Mouse (Mus musculus): ENCODE measurements around the gene Usp45. TPM values are rescaled to one million over a fixed set of nuclear protein-coding genes. Genes with fewer than 3 reads are reported as not detected.

The Usp45 gene
- polyA plus RNA-seq, 1 experiment from 2014 or later: 9.4 TPM

DNA sequence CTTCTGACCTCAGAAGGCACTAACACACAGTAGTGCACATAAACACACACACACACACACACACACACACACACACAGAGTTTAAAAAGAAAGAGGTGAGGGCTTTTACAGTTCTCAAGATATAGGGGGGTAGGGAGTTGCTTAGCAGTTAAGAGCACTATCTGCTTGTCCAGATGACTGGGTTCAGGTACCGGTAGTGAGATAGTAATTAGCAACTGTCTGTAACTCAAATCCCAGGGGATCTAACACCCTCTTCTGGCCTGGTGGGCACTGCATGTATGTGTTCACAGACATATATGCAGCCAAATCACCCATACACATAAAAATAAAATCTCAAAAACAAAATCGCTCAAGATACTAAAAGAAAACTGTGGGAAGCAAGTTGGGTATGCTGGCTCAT, 34.7 kb downstream of the Usp45 start:
- Histone ChIP-seq H3K27ac (no peak overlapping the region), H3K9ac (no peak overlapping the region), H3K4me3 (no peak overlapping the region), H3K27me3 (no peaks in the 10 kb centered on the region), H3K9me3 (no peaks in the 10 kb centered on the region), H3K4me1 (no peaks in the 10 kb centered on the region), H3K4me2 (no peak overlapping the region), H3K36me3 (peaks cover 62% of the 10 kb centered on the region)
- no peak for ATAC-seq (ENCODE audit: insufficient number of reproducible peaks, insufficient read depth, low FRiP score, low TSS enrichment, low read depth)
- 92% methylated on average over 2 of the region's 2 CpGs for WGBS

DNA sequence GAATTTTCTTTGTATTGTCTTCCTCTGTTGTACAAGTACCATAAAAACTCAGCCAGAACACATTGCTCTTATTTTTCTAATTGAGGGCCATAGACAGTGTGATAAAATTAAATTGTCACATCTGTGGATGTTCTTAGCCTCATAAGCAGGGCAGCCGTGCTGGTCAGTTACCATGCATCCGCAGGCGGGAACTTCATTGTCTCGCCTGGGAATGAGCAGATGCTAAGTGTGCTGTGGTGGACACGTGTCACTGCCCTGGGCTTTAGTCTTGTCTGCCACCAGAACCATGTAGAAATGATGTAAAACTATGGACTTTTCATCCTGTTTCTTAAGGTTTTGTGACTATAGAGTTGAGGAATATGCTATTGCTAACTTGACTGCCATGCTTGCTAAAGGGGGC, 40.2 kb downstream of the Usp45 start:
- no peak for ATAC-seq (ENCODE audit: insufficient number of reproducible peaks, insufficient read depth, low FRiP score, low TSS enrichment, low read depth)
- H3K27me3 ChIP-seq: no peaks in the 10 kb centered on the region
- no peaks in the 10 kb centered on the region for H3K9me3 ChIP-seq
- peaks cover 42% of the 10 kb centered on the region for H3K36me3 ChIP-seq
- H3K27ac ChIP-seq: no peak overlapping the region
- no peak overlapping the region for H3K4me2 ChIP-seq
- no peaks in the 10 kb centered on the region for H3K4me1 ChIP-seq
- no peak overlapping the region for H3K4me3 ChIP-seq
- 88% methylated on average over 5 of the region's 5 CpGs for WGBS
- no peak overlapping the region for H3K9ac ChIP-seq

DNA sequence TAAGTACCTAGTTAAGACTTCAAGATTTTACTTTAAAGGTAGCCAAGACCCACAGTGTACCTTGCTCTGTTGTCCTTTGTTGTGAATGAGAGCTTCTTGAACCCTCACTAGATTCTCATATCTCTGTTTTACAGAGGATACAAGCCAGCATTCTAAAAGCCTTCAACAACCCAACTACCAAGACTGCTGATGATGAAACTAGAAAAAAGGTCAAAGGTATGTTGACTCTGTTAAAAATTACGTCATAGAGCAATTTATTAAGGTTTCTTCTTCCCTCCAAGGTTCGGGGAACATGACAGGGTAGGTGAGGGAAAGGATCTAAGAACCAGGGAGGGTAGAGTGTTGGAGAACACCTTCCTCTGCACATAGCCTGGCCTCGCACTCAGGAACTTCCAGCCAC, 43.7 kb downstream of the Usp45 start:
- no peak for ATAC-seq (ENCODE audit: insufficient number of reproducible peaks, insufficient read depth, low FRiP score, low TSS enrichment, low read depth)
- Histone ChIP-seq H3K4me3 (no peak overlapping the region), H3K9me3 (no peaks in the 10 kb centered on the region), H3K36me3 (peaks cover 26% of the 10 kb centered on the region), H3K4me1 (no peaks in the 10 kb centered on the region), H3K9ac (no peak overlapping the region), H3K4me2 (no peak overlapping the region), H3K27me3 (no peaks in the 10 kb centered on the region), H3K27ac (no peak overlapping the region)
- 93% methylated on average over 3 of the region's 3 CpGs for WGBS

DNA sequence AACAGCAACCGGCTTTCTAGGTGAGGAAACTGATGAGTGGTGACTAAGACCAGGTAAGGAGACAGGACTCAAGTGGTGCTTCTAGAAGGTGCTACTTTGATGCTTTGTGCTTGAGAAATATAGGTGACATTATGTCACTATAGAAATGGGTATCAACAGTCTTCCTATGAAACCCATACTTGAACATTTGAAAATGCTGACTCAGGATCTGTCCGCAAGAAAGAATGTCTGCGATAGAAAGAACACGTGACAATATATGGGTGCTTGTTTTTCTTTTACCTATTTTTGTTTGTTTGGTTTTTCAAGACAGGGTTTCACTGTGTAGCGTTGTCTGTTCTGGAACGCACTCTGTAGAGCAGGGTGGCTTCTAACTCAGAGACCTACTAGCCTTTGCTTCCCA, 45.7 kb downstream of the Usp45 start:
- H3K36me3 ChIP-seq: peaks cover 32% of the 10 kb centered on the region
- 88% methylated on average over 6 of the region's 6 CpGs for WGBS

DNA sequence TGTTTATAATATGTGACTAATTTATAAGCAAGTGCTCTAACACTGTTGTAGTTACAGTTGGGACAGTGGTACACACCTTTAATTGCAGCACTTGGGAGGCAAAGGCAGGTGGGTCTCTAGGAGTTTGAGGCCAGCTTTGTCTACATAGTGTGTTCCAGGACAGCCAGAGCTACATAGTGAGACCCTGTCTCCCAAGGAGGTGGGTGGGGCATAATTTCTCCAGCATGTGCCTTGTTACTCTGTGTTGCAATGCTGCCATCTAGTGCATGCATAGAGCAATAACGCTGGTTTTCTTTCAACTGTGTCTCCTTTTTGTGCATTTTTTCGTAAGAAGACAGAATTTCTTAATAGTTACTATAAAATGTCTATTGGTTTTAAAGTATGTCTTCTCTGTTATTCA, 47.1 kb downstream of the Usp45 start:
- H3K36me3 ChIP-seq: peaks cover 36% of the 10 kb centered on the region
- ATAC-seq (ENCODE audit: insufficient number of reproducible peaks, insufficient read depth, low FRiP score, low TSS enrichment, low read depth): no peak; the same call in 1 of the 2 replicates
- no peaks in the 10 kb centered on the region for H3K27me3 ChIP-seq
- no peak overlapping the region for H3K4me3 ChIP-seq
- H3K27ac ChIP-seq: no peak overlapping the region
- H3K9ac ChIP-seq: no peak overlapping the region
- no peak overlapping the region for H3K4me2 ChIP-seq
- no peaks in the 10 kb centered on the region for H3K9me3 ChIP-seq
- 44% methylated on average over 2 of the region's 2 CpGs for WGBS
- H3K4me1 ChIP-seq: no peaks in the 10 kb centered on the region

More for the DNA sequence above, 45.7 kb downstream of the Usp45 start:
- Histone ChIP-seq H3K9me3 (no peaks in the 10 kb centered on the region), H3K4me3 (no peak overlapping the region), H3K27me3 (no peaks in the 10 kb centered on the region), H3K4me2 (no peak overlapping the region), H3K9ac (no peak overlapping the region), H3K4me1 (no peaks in the 10 kb centered on the region), H3K27ac (no peak overlapping the region)
- ATAC-seq (ENCODE audit: insufficient number of reproducible peaks, insufficient read depth, low FRiP score, low TSS enrichment, low read depth): no peak

DNA sequence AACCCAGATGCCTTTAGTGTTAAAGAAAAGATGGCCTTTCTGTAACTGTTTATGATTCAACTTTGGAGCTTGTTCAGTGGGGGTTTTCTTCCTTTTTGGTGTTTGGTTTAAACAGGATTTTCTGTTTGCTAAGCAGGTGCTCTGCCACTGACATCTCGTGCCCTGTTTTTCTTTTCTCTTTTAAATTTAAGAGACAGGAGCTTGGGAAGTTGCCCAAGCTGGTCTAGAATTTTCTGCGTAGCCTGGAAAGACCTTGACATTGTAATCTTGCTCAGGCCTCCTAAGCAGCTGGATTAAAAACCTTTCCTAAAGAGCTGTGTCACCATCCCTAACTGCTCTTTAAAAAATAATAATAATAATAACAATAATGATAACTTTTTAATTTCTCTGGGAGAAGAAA, 59.7 kb downstream of the Usp45 start:
- no peak overlapping the region for H3K4me2 ChIP-seq
- H3K4me1 ChIP-seq: no peaks in the 10 kb centered on the region
- H3K27ac ChIP-seq: no peak overlapping the region
- no peak overlapping the region for H3K4me3 ChIP-seq
- 86% methylated on average over 2 of the region's 2 CpGs for WGBS
- H3K9ac ChIP-seq: no peak overlapping the region
- H3K9me3 ChIP-seq: no peaks in the 10 kb centered on the region
- no peak for ATAC-seq (ENCODE audit: insufficient number of reproducible peaks, insufficient read depth, low FRiP score, low TSS enrichment, low read depth)
- no peaks in the 10 kb centered on the region for H3K27me3 ChIP-seq
- H3K36me3 ChIP-seq: peaks cover 36% of the 10 kb centered on the region

DNA sequence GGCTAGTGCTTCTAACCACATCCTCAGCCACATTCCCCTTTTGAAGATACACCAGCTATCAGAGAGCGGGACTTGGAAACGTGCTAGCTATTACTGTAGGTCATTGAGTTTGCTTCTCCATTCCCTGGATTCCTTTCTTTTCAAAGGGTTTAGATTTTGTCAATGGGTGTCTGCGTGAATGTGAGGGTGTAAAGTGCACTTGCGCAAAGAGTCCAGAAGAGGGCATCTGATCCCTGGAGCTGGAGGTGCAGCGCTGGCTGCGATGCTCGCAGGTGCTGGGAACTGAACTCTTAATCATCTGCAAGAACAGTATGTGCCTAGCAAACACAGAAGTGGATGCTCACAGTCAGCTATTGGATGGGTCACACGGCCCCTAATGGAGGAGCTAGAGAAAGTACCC, 65.9 kb downstream of the Usp45 start:
- no peak for ATAC-seq (ENCODE audit: insufficient number of reproducible peaks, insufficient read depth, low FRiP score, low TSS enrichment, low read depth)
- Histone ChIP-seq H3K4me1 (no peaks in the 10 kb centered on the region), H3K36me3 (peaks cover 29% of the 10 kb centered on the region), H3K27me3 (no peaks in the 10 kb centered on the region), H3K9ac (no peak overlapping the region), H3K27ac (no peak overlapping the region), H3K4me2 (no peak overlapping the region), H3K9me3 (no peaks in the 10 kb centered on the region), H3K4me3 (no peak overlapping the region)
- WGBS: 96% methylated on average over 8 of the region's 8 CpGs

DNA sequence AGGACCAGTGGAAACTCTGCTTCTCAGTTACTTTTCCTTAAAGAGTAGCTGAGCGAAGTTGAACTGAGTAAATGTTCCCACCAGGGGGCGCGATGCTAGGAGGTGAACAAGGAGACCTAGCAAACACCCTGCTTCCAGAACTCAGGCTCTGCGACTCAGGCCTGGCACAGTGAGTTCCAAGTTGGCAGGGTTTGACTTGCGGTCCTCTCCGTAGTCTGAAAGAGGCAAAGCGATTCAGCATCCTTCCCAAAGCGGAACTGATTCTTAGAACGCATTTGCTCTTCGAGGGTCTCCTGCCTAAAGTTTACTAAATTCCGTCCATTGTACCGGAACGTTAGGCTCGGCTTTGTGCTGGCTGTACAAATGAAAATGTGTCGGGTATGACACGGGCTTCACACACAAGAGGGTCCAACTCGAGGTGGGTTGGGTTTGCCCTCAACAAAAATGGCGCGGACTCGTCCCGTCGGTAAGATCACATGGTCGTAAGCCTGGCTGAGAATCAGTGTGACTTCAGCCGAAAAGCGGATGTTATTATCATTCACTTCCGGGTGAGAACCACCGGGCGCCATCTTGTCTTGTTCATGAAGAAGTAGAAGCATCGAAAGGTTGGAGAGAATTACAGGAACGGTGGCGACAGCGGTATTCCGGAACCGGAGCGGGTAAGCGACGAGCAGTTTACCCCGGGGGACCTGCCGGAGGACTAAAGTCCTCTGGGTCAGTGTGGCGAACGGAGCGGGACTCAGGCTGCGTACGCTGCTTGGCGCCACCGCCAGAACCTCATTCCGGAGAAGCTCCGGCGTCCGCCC, 80.7 kb downstream of the Usp45 start, which contains the start of gene Pnisr:
Gene Pnisr (plus strand): TSS at position 103 of the 806 bp plus-strand sequence.
- Histone ChIP-seq H3K36me3 (no peaks in the 10 kb centered on the region), H3K4me1 (peaks cover 12% of the 10 kb centered on the region), H3K27me3 (no peaks in the 10 kb centered on the region), H3K27ac (peak within 1 kb of the TSS; percentile 98), H3K9ac (peak within 1 kb of the TSS; percentile 93), H3K9me3 (no peaks in the 10 kb centered on the region), H3K4me2 (peak within 1 kb of the TSS; percentile 59), H3K4me3 (peak within 1 kb of the TSS; percentile 86)
- under 1% methylated on average over 50 of the region's 50 CpGs for WGBS
- peak; percentile 98 for ATAC-seq (ENCODE audit: insufficient number of reproducible peaks, insufficient read depth, low FRiP score, low TSS enrichment, low read depth)

DNA sequence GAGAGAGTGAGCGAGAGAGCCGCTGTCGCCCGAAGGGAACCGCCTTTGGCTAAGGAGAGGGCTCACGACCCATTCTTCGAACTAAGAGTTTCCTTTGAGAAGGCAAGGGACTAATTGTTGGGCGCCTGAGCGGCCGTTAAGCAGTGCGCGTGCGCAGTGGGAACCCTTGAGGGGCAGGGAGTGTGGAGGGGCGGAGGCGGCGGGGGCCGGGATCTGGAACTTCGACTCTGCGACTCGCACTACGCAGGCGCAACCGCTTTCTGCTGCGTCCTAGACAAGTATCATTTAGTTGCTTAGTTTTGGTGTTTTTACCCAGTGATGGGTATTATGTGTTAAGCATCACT, 81.3 kb downstream of the Usp45 start:
- WGBS: under 1% methylated on average over 24 of the region's 24 CpGs
- Histone ChIP-seq H3K36me3 (no peaks in the 10 kb centered on the region), H3K27ac (peak overlapping the region; percentile 98), H3K9ac (peak overlapping the region; percentile 93), H3K4me2 (peak overlapping the region; percentile 59), H3K9me3 (no peaks in the 10 kb centered on the region), H3K27me3 (no peaks in the 10 kb centered on the region), H3K4me3 (peak overlapping the region; percentile 86), H3K4me1 (peaks cover 12% of the 10 kb centered on the region)
- ATAC-seq (ENCODE audit: insufficient number of reproducible peaks, insufficient read depth, low FRiP score, low TSS enrichment, low read depth): peak; percentile 86

DNA sequence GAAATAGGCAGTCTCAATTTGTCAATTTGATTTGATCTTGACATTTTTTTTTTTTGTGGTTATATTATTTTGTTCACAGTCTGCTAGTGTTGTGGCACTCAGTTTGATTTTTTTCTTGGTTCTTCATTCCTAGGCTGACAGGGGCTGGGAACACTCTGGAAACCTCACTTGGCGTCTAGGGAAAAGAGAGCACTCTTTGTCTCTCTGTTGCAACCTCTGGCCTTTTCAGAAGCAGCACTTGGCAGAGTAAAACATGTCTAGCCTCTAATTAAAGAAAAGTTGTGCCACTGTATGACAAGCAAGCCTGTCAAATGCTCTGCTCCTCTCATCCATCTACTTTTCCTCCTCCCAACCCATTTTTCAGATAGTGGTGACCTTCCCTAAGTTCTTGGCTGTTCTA, 90.5 kb downstream of the Usp45 start:
- no peak overlapping the region for H3K4me3 ChIP-seq
- no peak overlapping the region for H3K27ac ChIP-seq
- H3K4me2 ChIP-seq: no peak overlapping the region
- peaks cover 63% of the 10 kb centered on the region for H3K36me3 ChIP-seq
- H3K9me3 ChIP-seq: no peaks in the 10 kb centered on the region
- ATAC-seq (ENCODE audit: insufficient number of reproducible peaks, insufficient read depth, low FRiP score, low TSS enrichment, low read depth): no peak
- no peaks in the 10 kb centered on the region for H3K4me1 ChIP-seq
- no peak overlapping the region for H3K9ac ChIP-seq
- H3K27me3 ChIP-seq: no peaks in the 10 kb centered on the region
- WGBS: 78% methylated on average over 1 of the region's 1 CpGs

DNA sequence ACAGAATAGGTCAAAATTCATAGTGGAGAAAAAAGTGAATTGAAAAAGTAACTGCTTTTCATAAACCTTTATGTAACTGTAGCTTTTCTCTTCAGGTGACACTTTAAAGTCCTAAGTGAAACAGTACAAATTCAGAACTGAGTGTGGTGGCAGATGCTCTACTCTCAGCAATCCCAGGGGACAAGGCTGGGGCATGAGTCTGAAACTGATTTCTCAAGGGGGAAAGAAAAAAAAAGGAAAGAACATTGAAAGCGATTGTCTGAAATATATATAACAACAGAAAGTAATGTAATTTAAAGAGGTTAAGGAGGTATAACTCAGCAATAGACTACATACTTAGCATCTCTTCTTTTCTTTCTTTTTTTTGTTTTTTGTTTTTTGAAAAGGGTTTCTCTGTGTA, 98.3 kb downstream of the Usp45 start:
- no peak for ATAC-seq (ENCODE audit: insufficient number of reproducible peaks, insufficient read depth, low FRiP score, low TSS enrichment, low read depth)
- H3K27ac ChIP-seq: no peak overlapping the region
- no peaks in the 10 kb centered on the region for H3K4me1 ChIP-seq
- no peak overlapping the region for H3K4me3 ChIP-seq
- H3K27me3 ChIP-seq: no peaks in the 10 kb centered on the region
- H3K9me3 ChIP-seq: no peaks in the 10 kb centered on the region
- no peak overlapping the region for H3K4me2 ChIP-seq
- no peak overlapping the region for H3K9ac ChIP-seq
- 94% methylated on average over 1 of the region's 1 CpGs for WGBS
- H3K36me3 ChIP-seq: peaks cover 71% of the 10 kb centered on the region

DNA sequence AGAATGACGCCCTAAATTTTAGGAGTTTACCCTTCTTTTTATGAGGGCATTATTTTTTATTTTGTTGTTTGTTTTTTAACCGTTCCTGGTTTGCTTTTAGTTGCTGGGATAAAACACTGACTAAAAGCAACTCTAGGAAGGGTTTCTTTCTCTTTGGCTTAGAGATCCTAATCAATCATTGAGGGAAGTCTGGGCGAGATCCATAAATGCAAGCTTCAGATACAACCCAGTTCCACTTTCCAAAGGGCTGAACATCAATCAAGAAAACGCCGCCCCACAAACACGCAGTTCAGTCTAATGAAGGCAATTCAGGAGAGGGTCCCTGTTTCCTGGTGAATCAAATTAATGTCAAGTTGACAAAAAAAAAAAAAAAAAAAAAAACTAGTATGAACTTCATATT, 111.8 kb downstream of the Usp45 start:
- peak overlapping the region; percentile 71 for H3K4me3 ChIP-seq
- WGBS: 31% methylated on average over 6 of the region's 6 CpGs
- no peak for ATAC-seq (ENCODE audit: insufficient number of reproducible peaks, insufficient read depth, low FRiP score, low TSS enrichment, low read depth)
- peaks cover 20% of the 10 kb centered on the region for H3K36me3 ChIP-seq
- H3K9me3 ChIP-seq: no peaks in the 10 kb centered on the region
- H3K9ac ChIP-seq: peak overlapping the region; percentile 21; the same call in 1 of the 2 replicates
- H3K27ac ChIP-seq: no peak overlapping the region; the same call in 1 of the 2 replicates
- H3K4me2 ChIP-seq: peak overlapping the region; percentile 64
- peaks cover 7% of the 10 kb centered on the region; the same call in 1 of the 2 replicates for H3K4me1 ChIP-seq
- H3K27me3 ChIP-seq: no peaks in the 10 kb centered on the region

Data from embryonic facial prominence, embryonic 13.5 days (tissue).